ENCODE assay signal across 13 mouse cellular contexts in the genomic region with DNA sequence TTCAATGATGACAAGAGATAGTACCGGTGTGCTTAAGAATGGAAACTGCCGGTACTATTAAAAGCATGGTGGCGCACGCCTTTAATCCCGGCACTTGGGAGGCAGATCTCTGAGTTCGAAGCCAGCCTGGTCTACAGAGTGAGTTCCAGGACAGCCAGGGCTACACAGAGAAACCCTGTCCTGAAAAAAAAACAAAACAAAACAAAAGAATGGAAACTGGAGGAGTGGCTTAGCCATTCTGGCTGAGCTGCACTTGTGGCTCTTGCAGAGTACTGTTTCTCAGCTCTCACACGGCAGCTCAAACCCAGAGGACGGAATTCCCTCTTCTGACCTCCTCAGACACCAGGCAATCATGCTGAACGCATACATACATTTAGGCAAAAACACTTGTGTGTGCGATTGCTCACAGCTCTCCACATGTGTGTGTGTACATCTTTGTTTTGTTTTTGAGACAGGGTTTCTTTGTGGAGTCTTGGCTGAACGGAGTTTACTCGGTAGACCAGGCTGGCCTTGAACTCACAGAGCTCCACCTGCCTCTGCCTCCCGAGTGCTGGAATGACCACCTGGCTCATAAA. TPM values are rescaled to one million over a fixed set of nuclear protein-coding genes. Genes with fewer than 3 reads are reported as not detected.
DNase-seq lines count a peak whose midpoint lies in the region; ATAC-seq and TF ChIP-seq lines count a peak whose summit lies in the region.
"Had no signal": no experiment of that assay in that cellular context is flagged by ENCODE, and none has a peak within 500 bp of the region (broad histone marks: within the 10 kb centered on the region; RNA-seq: fewer than 3 reads in every experiment).

No protein-coding gene starts in this region.

- WGBS in forebrain, postnatal 0 days = 79% methylated on average over 13 of the region's 13 CpGs
- 82% methylated on average over 13 of the region's 13 CpGs for WGBS in forebrain, embryonic 12.5 days
- 77% methylated on average over 13 of the region's 13 CpGs for WGBS in kidney, embryonic 16.5 days
- 68% methylated on average over 13 of the region's 13 CpGs for WGBS in liver, embryonic 13.5 days (ENCODE audit: insufficient replicate concordance)

- H3K4me2 ChIP-seq in forebrain, postnatal 0 days (ENCODE audit: low read depth) = peak overlapping the region; percentile 69; the same call in 1 of the 2 replicates
- no peak overlapping the region; the same call in 1 of the 2 replicates for H3K4me2 ChIP-seq in forebrain, embryonic 12.5 days
- 0 out of 2 replicates have a peak overlapping the region, but pooled peaks have one; percentile 14 for H3K4me2 ChIP-seq in kidney, embryonic 16.5 days (replicated peaks; ENCODE audit: low read depth, low read length)
- peak overlapping the region; percentile 75 for H3K4me2 ChIP-seq in liver, embryonic 13.5 days

- H3K27me3 ChIP-seq in forebrain, postnatal 0 days (ENCODE audit: insufficient read depth, low read length) = no peaks in the 10 kb centered on the region
- H3K27me3 ChIP-seq in forebrain, embryonic 12.5 days = no peaks in the 10 kb centered on the region
- H3K27me3 ChIP-seq in kidney, embryonic 16.5 days (ENCODE audit: insufficient read depth, low read length) = no peaks in the 10 kb centered on the region
- no peaks in the 10 kb centered on the region for H3K27me3 ChIP-seq in ES-Bruce4 (ENCODE audit: control insufficient read depth, insufficient read depth, low read length, poor library complexity, severe bottlenecking)
- H3K27me3 ChIP-seq in liver, embryonic 13.5 days = no peaks in the 10 kb centered on the region

- TF ChIP-seq EP300 in ES-Bruce4 (IDR thresholded peaks at IDR 0.05; ENCODE audit: insufficient read depth, low read depth, low read length) = no peak

- H3K9ac ChIP-seq in forebrain, postnatal 0 days = no peak overlapping the region
- no peak overlapping the region for H3K9ac ChIP-seq in forebrain, embryonic 12.5 days
- no peak overlapping the region for H3K9ac ChIP-seq in kidney, embryonic 16.5 days (replicated peaks; ENCODE audit: low read length)
- peak overlapping the region; percentile 23; the same call in 1 of the 2 replicates for H3K9ac ChIP-seq in ES-Bruce4 (ENCODE audit: low read depth, poor library complexity, severe bottlenecking)
- H3K9ac ChIP-seq in liver, embryonic 13.5 days = no peak overlapping the region; the same call in 1 of the 2 replicates

- ATAC-seq in forebrain, postnatal 0 days = no peak
- ATAC-seq in forebrain, embryonic 12.5 days (ENCODE audit: low FRiP score) = no peak
- ATAC-seq in kidney, embryonic 16.5 days (ENCODE audit: low FRiP score, low TSS enrichment) = no peak
- no peak for ATAC-seq in liver, embryonic 13.5 days (ENCODE audit: low read depth)

- peaks cover 7% of the 10 kb centered on the region; the same call in 1 of the 2 replicates for H3K4me1 ChIP-seq in forebrain, postnatal 0 days (ENCODE audit: insufficient read depth)
- peaks cover 30% of the 10 kb centered on the region for H3K4me1 ChIP-seq in forebrain, embryonic 12.5 days
- H3K4me1 ChIP-seq in kidney, embryonic 16.5 days (ENCODE audit: insufficient read depth, low read length) = peaks cover 26% of the 10 kb centered on the region
- H3K4me1 ChIP-seq in ES-Bruce4 (ENCODE audit: control insufficient read depth, insufficient read depth, low read length) = peaks cover 8% of the 10 kb centered on the region
- H3K4me1 ChIP-seq in liver, embryonic 13.5 days (replicated peaks) = peaks cover 67% of the 10 kb centered on the region

- no peaks in the 10 kb centered on the region for H3K9me3 ChIP-seq in forebrain, postnatal 0 days (ENCODE audit: low read length)
- H3K9me3 ChIP-seq in forebrain, embryonic 12.5 days = no peaks in the 10 kb centered on the region
- no peaks in the 10 kb centered on the region for H3K9me3 ChIP-seq in kidney, embryonic 16.5 days (ENCODE audit: low read length)
- no peaks in the 10 kb centered on the region for H3K9me3 ChIP-seq in ES-Bruce4 (replicated peaks; ENCODE audit: control insufficient read depth, insufficient read depth, low read length, poor library complexity, severe bottlenecking)
- H3K9me3 ChIP-seq in liver, embryonic 13.5 days (replicated peaks) = no peaks in the 10 kb centered on the region

- H3K4me3 ChIP-seq in forebrain, postnatal 0 days (ENCODE audit: low read depth, low read length) = no peak overlapping the region
- no peak overlapping the region for H3K4me3 ChIP-seq in forebrain, embryonic 12.5 days (replicated peaks)
- H3K4me3 ChIP-seq in kidney, embryonic 16.5 days (ENCODE audit: low read length) = 0 out of 2 replicates have a peak overlapping the region, but pooled peaks have one; percentile 2
- peak overlapping the region; percentile 19 for H3K4me3 ChIP-seq in ES-Bruce4 (ENCODE audit: low read depth, low read length)
- H3K4me3 ChIP-seq in liver, embryonic 13.5 days (replicated peaks) = peak overlapping the region; percentile 97

- DNase-seq in forebrain, postnatal 0 days = no peak
- DNase-seq in kidney, postnatal 4 days = no peak
- no peak for DNase-seq in liver, embryonic 13.5 days
- DNase-seq in thymus, postnatal 36 days = no peak
- DNase-seq in right cerebral cortex, postnatal 36 days (ENCODE audit: low spot score in 2 of 2) = no peak
- DNase-seq: layer of hippocampus, adult 9-11 months; lung, adult 2 months had no signal

- no peak for TF ChIP-seq POLR2A in ES-Bruce4 (IDR thresholded peaks at IDR 0.05; ENCODE audit: insufficient read depth, low read length)

- TF ChIP-seq CTCF in forebrain, postnatal 0 days (IDR thresholded peaks at IDR 0.05; ENCODE audit: low read depth) = no peak
- TF ChIP-seq CTCF in ES-Bruce4 (IDR thresholded peaks at IDR 0.05; ENCODE audit: low read depth, low read length) = no peak

- no peak overlapping the region for H3K27ac ChIP-seq in forebrain, postnatal 0 days (ENCODE audit: low read depth, low read length)
- no peak overlapping the region for H3K27ac ChIP-seq in forebrain, embryonic 12.5 days
- no peak overlapping the region for H3K27ac ChIP-seq in kidney, embryonic 16.5 days (ENCODE audit: low read length)
- H3K27ac ChIP-seq in ES-Bruce4 (ENCODE audit: insufficient read depth, low read length) = no peak overlapping the region
- no peak overlapping the region for H3K27ac ChIP-seq in liver, embryonic 13.5 days

- H3K36me3 ChIP-seq in forebrain, postnatal 0 days (ENCODE audit: insufficient read depth) = no peaks in the 10 kb centered on the region
- no peaks in the 10 kb centered on the region for H3K36me3 ChIP-seq in forebrain, embryonic 12.5 days (replicated peaks)
- H3K36me3 ChIP-seq in kidney, embryonic 16.5 days (ENCODE audit: insufficient read depth, low read length) = no peaks in the 10 kb centered on the region
- no peaks in the 10 kb centered on the region for H3K36me3 ChIP-seq in ES-Bruce4 (ENCODE audit: control insufficient read depth, insufficient read depth, low read length, poor library complexity, severe bottlenecking)
- no peaks in the 10 kb centered on the region for H3K36me3 ChIP-seq in liver, embryonic 13.5 days

RNA-seq across cellular contexts. Expression of a gene that starts 2.5 kb away (rescaled TPM):
- 57.6 and 58.6 TPM in 2 replicates for total RNA-seq in forebrain, postnatal 0 days (2014; rRNA removed)
- polyA plus RNA-seq in forebrain, postnatal 0 days (2015; fragmentation: Nextera tagmentation; extraction: Ambion mirVana) = 46.6 and 51.7 TPM in 2 replicates
- 77.6 and 79.3 TPM in 2 replicates for polyA plus RNA-seq in forebrain, embryonic 12.5 days (2016; fragmentation: Nextera tagmentation; extraction: Ambion mirVana)
- 104 TPM in 2 replicates for polyA plus RNA-seq in kidney, embryonic 16.5 days (2015; fragmentation: Nextera tagmentation; extraction: Ambion mirVana)
- 70.4 and 78.1 TPM in 2 replicates for polyA plus RNA-seq in ES-Bruce4 (2011; ENCODE audit: insufficient read depth, insufficient read length, low read depth, missing spikeins)
- polyA plus RNA-seq in liver, embryonic 13.5 days (2015; fragmentation: Nextera tagmentation; extraction: Ambion mirVana) = 35.5 and 42.8 TPM in 2 replicates

RNA-seq across cellular contexts. Expression of a gene that starts 21.1 kb away (rescaled TPM):
- not detected in 2 replicates for total RNA-seq in forebrain, postnatal 0 days (2014; rRNA removed)
- not detected in 2 replicates for polyA plus RNA-seq in forebrain, postnatal 0 days (2015; fragmentation: Nextera tagmentation; extraction: Ambion mirVana)
- 0.81 TPM in 1 of 2 replicates, not detected in the other for polyA plus RNA-seq in forebrain, embryonic 12.5 days (2016; fragmentation: Nextera tagmentation; extraction: Ambion mirVana)
- polyA plus RNA-seq in kidney, embryonic 16.5 days (2015; fragmentation: Nextera tagmentation; extraction: Ambion mirVana) = 0.37 TPM in 1 of 2 replicates, not detected in the other
- polyA plus RNA-seq in ES-Bruce4 (2011; ENCODE audit: insufficient read depth, insufficient read length, low read depth, missing spikeins) = not detected in 2 replicates
- not detected in 2 replicates for polyA plus RNA-seq in liver, embryonic 13.5 days (2015; fragmentation: Nextera tagmentation; extraction: Ambion mirVana)
- total RNA-seq: common myeloid progenitor, adult 5-6 weeks; monocyte, adult 5-6 weeks had no signal
- polyA plus RNA-seq: activated CD4-positive, CD25-positive, alpha-beta regulatory T cell, adult 4 months; lung, adult 2 months had no signal

RNA-seq across cellular contexts. Expression of a gene that starts 45.6 kb away (rescaled TPM):
- total RNA-seq in forebrain, postnatal 0 days (2014; rRNA removed) = 13.5 and 21.0 TPM in 2 replicates
- 10.3 and 14.4 TPM in 2 replicates for polyA plus RNA-seq in forebrain, postnatal 0 days (2015; fragmentation: Nextera tagmentation; extraction: Ambion mirVana)
- 28.5 and 30.7 TPM in 2 replicates for polyA plus RNA-seq in forebrain, embryonic 12.5 days (2016; fragmentation: Nextera tagmentation; extraction: Ambion mirVana)
- 22.5 and 28.1 TPM in 2 replicates for polyA plus RNA-seq in kidney, embryonic 16.5 days (2015; fragmentation: Nextera tagmentation; extraction: Ambion mirVana)
- polyA plus RNA-seq in ES-Bruce4 (2011; ENCODE audit: insufficient read depth, insufficient read length, low read depth, missing spikeins) = 32.3 and 32.8 TPM in 2 replicates
- polyA plus RNA-seq in liver, embryonic 13.5 days (2015; fragmentation: Nextera tagmentation; extraction: Ambion mirVana) = 9.5 and 11.8 TPM in 2 replicates

RNA-seq across cellular contexts. Expression of a gene that starts 52.7 kb away (rescaled TPM):
- 14.1 and 21.9 TPM in 2 replicates for total RNA-seq in forebrain, postnatal 0 days (2014; rRNA removed)
- polyA plus RNA-seq in forebrain, postnatal 0 days (2015; fragmentation: Nextera tagmentation; extraction: Ambion mirVana) = 3.7 and 4.8 TPM in 2 replicates
- polyA plus RNA-seq in forebrain, embryonic 12.5 days (2016; fragmentation: Nextera tagmentation; extraction: Ambion mirVana) = 8.0 and 10.2 TPM in 2 replicates
- 18.2 and 18.4 TPM in 2 replicates for polyA plus RNA-seq in kidney, embryonic 16.5 days (2015; fragmentation: Nextera tagmentation; extraction: Ambion mirVana)
- polyA plus RNA-seq in ES-Bruce4 (2011; ENCODE audit: insufficient read depth, insufficient read length, low read depth, missing spikeins) = 28.3 and 31.3 TPM in 2 replicates
- 7.9 and 10.3 TPM in 2 replicates for polyA plus RNA-seq in liver, embryonic 13.5 days (2015; fragmentation: Nextera tagmentation; extraction: Ambion mirVana)

Comparison
In these comparisons a context has a peak if more than half of its experiments do, and no peak if none do; other contexts are left out.
1. H3K4me3 ChIP-seq: peak in kidney, embryonic 16.5 days (single experiment), ES-Bruce4 (single experiment) and liver, embryonic 13.5 days (single experiment); none in forebrain, postnatal 0 days (single experiment) and forebrain, embryonic 12.5 days (single experiment).